Mouse (Mus musculus): ENCODE data around the gene Gstt2. TPM values are rescaled to one million over a fixed set of nuclear protein-coding genes. Genes with fewer than 3 reads are reported as not detected.
"Not testable (repeated sequence)": the region's sequence is repeated elsewhere in the genome, so short reads cannot be mapped to it uniquely, and the experiment has no call there.

Gstt2 gene
- polyA plus RNA-seq, 1 experiment from 2014 or later, result 6.3 TPM

DNA sequence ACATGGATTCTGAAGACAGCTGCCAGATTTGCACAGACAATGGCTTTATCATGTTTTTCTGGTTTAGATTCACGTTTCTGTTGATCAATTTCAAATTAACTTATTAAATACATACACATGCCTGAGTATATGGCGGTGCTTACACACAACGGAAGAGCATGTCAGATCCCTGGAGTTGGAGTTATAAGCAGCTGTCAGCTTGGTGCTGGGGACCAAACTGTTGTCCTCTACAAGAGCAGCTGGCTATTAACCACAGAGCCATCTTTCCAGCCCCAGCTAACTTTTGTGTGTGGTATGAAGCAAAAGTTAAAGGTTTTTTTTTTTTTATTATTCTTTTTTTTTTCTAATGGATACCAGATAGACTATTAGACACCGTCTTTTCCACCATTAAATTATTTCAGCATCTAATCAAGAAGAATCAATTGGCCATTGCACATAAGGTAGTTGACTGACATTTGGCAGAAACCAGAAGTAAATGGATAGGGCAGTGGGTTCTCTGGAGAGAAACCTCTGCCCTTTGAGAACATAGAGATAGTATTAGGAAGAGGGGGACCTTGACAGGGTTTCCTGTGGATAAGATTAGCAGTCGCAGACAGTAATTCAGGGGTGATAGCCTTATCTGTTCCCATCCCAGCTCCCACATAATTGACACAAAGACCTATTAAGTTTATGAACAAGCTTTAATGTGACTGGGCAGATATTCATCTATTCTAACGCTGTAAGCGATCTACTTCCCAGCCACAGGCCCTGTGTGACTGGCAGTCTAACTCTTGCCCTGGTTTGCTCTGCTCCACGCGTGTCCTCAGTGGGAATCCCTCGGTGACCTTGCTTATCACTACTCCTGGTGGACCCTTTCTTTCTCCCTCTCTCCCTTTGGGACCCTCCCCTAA is 35.0 kb upstream of the Gstt2 start:
- no peaks in the 10 kb centered on the region for H3K9me3 ChIP-seq (replicated peaks)
- ATAC-seq (ENCODE audit: low FRiP score), result 0 out of 2 replicates have a peak, but pooled peaks have one; percentile 7
- peaks cover 15% of the 10 kb centered on the region for H3K4me1 ChIP-seq

DNA sequence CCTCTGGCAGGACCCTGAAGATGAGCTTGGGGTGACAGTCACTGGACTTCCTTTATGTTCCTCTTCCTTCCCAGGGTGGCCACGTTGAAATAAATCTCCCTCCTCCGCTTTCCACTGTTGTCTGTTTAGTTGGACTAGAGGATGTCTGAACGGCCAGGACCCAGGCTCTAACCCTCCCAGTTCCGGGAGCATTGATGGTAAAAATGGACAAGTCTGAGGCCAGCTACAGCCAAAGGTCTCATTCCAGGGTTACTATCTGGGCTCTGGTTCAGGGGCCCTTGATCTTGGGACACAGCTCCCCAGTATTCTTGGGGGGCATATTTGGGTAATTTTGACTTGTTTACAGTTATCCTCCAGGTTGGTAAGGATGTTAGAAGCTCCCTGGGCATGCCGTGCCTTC is 24.4 kb upstream of the Gstt2 start:
- H3K4me2 ChIP-seq, result no peak overlapping the region
- peaks cover 30% of the 10 kb centered on the region for H3K4me1 ChIP-seq
- H3K9ac ChIP-seq (replicated peaks), result no peak overlapping the region
- H3K27me3 ChIP-seq (replicated peaks), result no peaks in the 10 kb centered on the region
- peaks cover 8% of the 10 kb centered on the region; the same call in 1 of the 2 replicates for H3K36me3 ChIP-seq
- no peaks in the 10 kb centered on the region for H3K9me3 ChIP-seq (replicated peaks)
- ATAC-seq (ENCODE audit: low FRiP score), result no peak
- 64% methylated on average over 5 of the region's 5 CpGs for WGBS
- H3K4me3 ChIP-seq (replicated peaks), result no peak overlapping the region
- no peak overlapping the region for H3K27ac ChIP-seq (replicated peaks)

More for the DNA sequence above, 35.0 kb upstream of the Gstt2 start:
- Histone ChIP-seq H3K4me2 (peak overlapping the region; percentile 63), H3K27ac (replicated peaks) (peak overlapping the region; percentile 86), H3K9ac (replicated peaks) (peak overlapping the region; percentile 48), H3K27me3 (replicated peaks) (no peaks in the 10 kb centered on the region), H3K36me3 (no peaks in the 10 kb centered on the region), H3K4me3 (replicated peaks) (peak overlapping the region; percentile 40)
- 38% methylated on average over 10 of the region's 10 CpGs for WGBS

DNA sequence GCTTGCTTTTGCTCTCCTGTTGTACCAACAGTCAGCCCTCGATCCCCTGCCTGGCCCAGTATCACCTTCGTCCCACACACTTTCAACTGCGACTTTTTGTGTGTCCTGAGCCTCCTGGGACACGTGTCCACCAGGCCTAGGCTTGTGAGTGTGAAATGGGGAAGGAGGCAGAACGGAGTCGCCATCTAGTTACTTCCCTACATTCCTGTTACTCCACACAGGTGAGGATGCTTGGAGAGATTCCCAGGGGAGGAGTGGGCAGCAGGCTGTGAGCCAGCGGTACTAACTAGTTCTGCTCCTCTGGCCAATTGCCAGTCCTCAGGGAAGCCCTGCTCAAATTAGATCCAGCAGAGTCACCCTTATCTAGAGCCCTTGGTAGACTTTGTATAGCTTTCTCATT is 23.5 kb upstream of the Gstt2 start:
- peaks cover 8% of the 10 kb centered on the region; the same call in 1 of the 2 replicates for H3K36me3 ChIP-seq
- ATAC-seq (ENCODE audit: low FRiP score), result no peak
- H3K27ac ChIP-seq (replicated peaks), result peak overlapping the region; percentile 97
- peak overlapping the region; percentile 72 for H3K4me2 ChIP-seq
- no peak overlapping the region for H3K4me3 ChIP-seq (replicated peaks)
- H3K9me3 ChIP-seq (replicated peaks), result no peaks in the 10 kb centered on the region
- peaks cover 30% of the 10 kb centered on the region for H3K4me1 ChIP-seq
- no peaks in the 10 kb centered on the region for H3K27me3 ChIP-seq (replicated peaks)
- no peak overlapping the region for H3K9ac ChIP-seq (replicated peaks)
- WGBS, result 30% methylated on average over 7 of the region's 7 CpGs

DNA sequence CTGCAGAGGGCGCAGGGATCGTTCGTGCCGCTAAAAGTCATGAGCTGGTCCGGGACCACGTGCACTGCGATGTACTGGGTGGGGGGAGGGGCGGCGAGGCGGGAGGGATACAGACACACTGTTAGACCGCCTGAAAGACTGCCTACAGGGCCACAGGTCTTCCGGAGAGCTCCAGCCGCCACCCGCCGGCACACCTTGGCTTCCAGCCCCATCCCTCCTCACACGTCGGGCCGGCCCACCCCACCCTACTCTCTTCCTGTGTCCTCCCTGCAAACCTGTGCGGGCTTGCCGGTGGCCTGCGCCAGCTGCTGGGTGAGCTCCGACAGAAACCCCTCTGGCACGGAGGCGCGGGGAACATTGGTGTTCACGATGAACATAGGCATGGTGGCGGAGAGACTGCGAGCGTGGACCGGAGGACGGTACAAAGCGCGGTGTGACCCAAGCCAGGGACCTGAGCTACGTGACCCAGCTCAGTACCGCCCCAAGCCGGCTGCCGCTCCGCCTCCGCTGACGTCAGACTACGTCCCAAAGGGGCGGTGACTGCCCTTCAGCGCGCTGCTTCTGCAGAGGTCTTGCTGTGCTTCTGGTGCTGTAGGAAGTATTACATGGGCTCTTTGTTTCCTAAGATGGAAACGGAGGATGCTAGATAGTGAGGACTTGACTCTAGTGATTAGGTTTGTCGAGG is 22.7 kb upstream of the Gstt2 start, which contains the start of gene Mif:
TSS of gene Mif (minus strand) at position 455 of the 685 bp plus-strand sequence.
- WGBS, result under 1% methylated on average over 45 of the region's 46 CpGs
- peak within 1 kb of the TSS; percentile 72 for H3K4me3 ChIP-seq (replicated peaks)
- H3K27me3 ChIP-seq (replicated peaks); H3K36me3 ChIP-seq; H3K9me3 ChIP-seq (replicated peaks): not testable (repeated sequence)
- peak within 1 kb of the TSS; percentile 97 for H3K27ac ChIP-seq (replicated peaks)
- peak within 1 kb of the TSS; percentile 72 for H3K4me2 ChIP-seq
- peaks cover 30% of the 10 kb centered on the region for H3K4me1 ChIP-seq
- peak within 1 kb of the TSS; percentile 94 for H3K9ac ChIP-seq (replicated peaks)
- peak; percentile 95 for ATAC-seq (ENCODE audit: low FRiP score)

DNA sequence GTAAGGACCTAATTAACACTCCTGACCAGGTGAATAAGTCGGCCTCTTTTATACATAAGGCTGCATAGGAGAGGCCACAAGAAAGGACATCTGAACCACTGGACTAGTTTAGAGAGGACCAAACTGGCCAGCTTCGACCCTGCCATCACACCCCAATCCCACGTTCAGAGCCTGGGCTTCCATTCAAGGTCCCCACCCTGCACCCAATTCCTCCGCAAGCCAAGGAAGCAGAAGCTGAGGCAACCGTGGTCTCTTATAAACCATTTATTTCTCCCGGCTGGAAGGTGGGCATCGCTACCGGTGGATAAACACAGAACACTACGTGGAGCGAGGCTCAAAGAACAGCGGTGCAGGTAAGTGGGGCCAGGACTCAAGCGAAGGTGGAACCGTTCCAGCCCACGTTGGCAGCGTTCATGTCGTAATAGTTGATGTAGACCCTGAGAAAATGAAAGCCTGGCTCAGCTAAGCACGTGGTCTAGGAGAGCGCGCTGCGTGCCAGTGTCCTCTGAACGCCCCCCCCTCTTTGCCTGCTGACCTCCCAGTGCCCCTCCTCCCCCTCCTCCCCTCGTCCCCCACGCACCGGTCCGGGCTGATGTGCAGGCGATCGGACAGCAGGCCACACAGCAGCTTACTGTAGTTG is 22.0 kb upstream of the Gstt2 start:
- Histone ChIP-seq H3K27ac (replicated peaks) (peak overlapping the region; percentile 97), H3K9me3 (replicated peaks) (no peaks in the 10 kb centered on the region), H3K4me3 (replicated peaks) (peak overlapping the region; percentile 72), H3K4me1 (peaks cover 30% of the 10 kb centered on the region), H3K4me2 (peak overlapping the region; percentile 72), H3K9ac (replicated peaks) (peak overlapping the region; percentile 94), H3K27me3 (replicated peaks) (no peaks in the 10 kb centered on the region), H3K36me3 (peaks cover 8% of the 10 kb centered on the region; the same call in 1 of the 2 replicates)
- 2% methylated on average over 26 of the region's 27 CpGs for WGBS
- peak; percentile 84 for ATAC-seq (ENCODE audit: low FRiP score)

DNA sequence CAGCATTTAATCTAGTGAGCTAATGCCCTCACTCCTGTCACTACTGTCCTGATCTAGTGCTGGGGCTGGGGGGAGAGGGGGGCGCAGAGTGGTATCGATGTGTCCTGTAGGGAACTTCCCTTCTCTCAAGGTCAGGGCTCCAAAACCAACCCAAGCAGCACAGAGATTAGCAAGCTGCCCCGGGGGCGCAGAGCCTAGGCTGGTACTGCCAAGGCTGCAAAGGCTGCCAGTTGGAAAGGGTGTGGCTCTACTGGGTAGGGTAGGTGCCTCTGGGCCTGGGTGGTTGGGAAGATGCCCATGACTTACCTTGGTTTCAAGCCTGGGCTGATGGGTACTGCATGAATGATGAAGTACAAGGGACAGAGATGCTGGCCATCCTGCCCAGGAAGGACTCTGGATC is 20.4 kb upstream of the Gstt2 start:
- Histone ChIP-seq H3K9ac (replicated peaks) (no peak overlapping the region), H3K9me3 (replicated peaks) (no peaks in the 10 kb centered on the region), H3K27ac (replicated peaks) (no peak overlapping the region), H3K4me2 (no peak overlapping the region), H3K4me1 (peaks cover 30% of the 10 kb centered on the region), H3K27me3 (replicated peaks) (no peaks in the 10 kb centered on the region), H3K4me3 (replicated peaks) (no peak overlapping the region), H3K36me3 (peaks cover 8% of the 10 kb centered on the region; the same call in 1 of the 2 replicates)
- no peak for ATAC-seq (ENCODE audit: low FRiP score)
- 99% methylated on average over 4 of the region's 4 CpGs for WGBS

DNA sequence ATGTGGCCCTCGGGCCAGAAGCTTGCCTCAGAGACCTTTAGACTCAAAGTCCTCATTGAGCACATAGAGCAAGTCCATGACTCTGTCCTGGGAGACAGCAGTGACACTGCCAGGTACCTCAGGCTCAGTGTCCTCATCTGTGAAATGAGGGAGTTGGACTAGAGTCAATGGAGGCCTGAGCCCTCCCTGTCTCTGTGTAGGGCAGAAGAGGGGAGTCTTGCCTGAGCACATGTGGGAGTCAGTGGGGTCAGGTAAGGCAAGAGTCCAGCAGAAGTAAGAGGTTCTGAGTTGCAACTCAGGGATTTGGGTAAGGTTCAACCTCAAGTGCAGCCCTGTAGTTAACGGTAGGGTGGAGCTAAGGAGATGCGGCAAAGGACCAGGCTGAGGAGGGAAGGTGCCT is 19.8 kb upstream of the Gstt2 start:
- H3K9ac ChIP-seq (replicated peaks), result no peak overlapping the region
- 86% methylated on average over 3 of the region's 3 CpGs for WGBS
- no peak overlapping the region for H3K4me3 ChIP-seq (replicated peaks)
- no peak overlapping the region for H3K27ac ChIP-seq (replicated peaks)
- no peak overlapping the region for H3K4me2 ChIP-seq
- peaks cover 8% of the 10 kb centered on the region; the same call in 1 of the 2 replicates for H3K36me3 ChIP-seq
- H3K4me1 ChIP-seq, result peaks cover 30% of the 10 kb centered on the region
- H3K9me3 ChIP-seq (replicated peaks), result no peaks in the 10 kb centered on the region
- H3K27me3 ChIP-seq (replicated peaks), result no peaks in the 10 kb centered on the region
- ATAC-seq (ENCODE audit: low FRiP score), result no peak

DNA sequence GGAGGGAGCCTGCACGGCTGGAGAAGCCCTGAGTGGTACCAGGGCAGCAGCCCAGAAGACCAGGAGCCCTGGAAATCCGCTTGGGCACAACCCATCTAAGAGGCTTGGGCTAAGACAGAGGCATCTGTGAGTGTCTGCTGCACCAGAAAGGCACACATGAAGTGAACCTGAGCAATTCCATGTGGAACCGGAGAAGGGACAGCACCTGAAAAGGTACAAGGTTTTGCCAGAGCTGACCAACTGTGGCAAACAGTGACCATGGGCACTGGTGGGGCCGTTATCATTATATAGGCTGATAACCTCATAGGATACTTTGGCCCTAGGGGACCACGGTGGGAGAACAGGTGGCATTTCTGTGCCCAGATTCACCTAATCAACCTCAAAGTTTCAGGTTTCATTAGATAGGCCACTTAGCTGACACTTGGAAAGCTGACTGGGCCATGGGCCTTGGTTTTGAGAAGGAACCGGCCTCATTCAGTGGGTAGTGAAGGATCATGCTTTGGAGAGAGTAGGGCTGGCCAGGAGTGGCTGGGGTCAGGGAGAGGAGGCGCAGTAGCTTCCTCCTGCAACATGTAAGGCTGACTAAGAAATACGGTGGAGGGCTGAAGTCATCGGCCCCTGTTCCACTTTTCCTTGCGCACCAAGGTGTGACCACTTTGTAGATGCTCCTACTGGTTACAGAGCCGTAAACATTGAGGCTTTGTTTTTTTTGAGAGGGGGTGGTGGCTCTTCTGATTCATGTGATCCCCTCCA is 19.1 kb upstream of the Gstt2 start:
- Histone ChIP-seq H3K36me3 (peaks cover 8% of the 10 kb centered on the region; the same call in 1 of the 2 replicates), H3K9ac (replicated peaks) (no peak overlapping the region), H3K4me2 (no peak overlapping the region), H3K4me3 (replicated peaks) (no peak overlapping the region), H3K27ac (replicated peaks) (no peak overlapping the region), H3K27me3 (replicated peaks) (no peaks in the 10 kb centered on the region), H3K9me3 (replicated peaks) (no peaks in the 10 kb centered on the region), H3K4me1 (peaks cover 33% of the 10 kb centered on the region)
- WGBS, result 89% methylated on average over 11 of the region's 11 CpGs
- ATAC-seq (ENCODE audit: low FRiP score), result no peak

DNA sequence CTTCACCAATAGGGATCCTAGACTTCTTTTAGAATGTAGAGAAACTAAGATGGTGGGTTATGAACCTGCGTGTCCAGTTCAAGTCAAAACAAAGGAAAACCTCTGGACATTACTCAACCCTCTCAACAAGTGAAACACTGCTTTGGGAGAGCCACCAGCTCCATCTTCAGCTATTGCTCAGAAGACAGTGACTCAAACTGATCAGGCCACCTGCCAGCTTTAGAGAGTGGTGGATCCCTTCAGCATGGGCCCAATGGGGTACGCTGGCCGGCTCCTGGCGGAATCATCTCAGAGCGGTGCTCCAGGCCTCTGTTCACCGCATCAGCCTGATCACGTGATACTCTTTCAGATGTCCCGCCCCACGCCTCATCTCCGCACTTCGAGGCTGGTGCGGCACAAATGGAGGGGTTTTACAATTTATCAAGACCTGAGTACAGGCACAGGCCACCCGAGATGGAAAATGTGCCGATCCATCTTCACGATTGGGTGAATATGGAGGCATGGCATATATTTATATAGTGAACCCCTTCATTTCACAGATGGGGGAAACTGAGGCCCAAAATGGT is 18.3 kb upstream of the Gstt2 start:
- WGBS, result 89% methylated on average over 15 of the region's 15 CpGs
- no peak overlapping the region for H3K27ac ChIP-seq (replicated peaks)
- no peaks in the 10 kb centered on the region for H3K9me3 ChIP-seq (replicated peaks)

DNA sequence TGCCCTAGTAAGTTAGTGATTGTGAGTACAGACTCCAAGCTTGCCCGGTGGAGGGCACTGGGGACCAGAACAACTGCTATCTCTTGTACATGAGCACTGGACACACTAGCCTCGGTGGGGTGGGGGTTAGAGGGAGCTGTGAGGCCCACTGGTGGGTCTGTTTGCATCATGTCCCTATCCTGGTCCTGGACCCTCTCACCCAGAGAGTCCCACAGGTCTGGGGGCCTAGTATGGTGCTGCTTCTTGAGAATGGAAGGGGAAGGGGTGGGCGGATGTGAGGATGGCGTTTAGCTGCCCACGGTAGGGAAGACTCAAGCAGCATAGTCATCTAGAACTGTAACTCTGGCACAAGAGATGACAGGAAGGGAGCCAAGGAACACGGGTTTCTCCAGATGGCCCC is 17.6 kb upstream of the Gstt2 start:
- Histone ChIP-seq H3K9me3 (replicated peaks) (no peaks in the 10 kb centered on the region), H3K4me2 (no peak overlapping the region), H3K36me3 (peaks cover 8% of the 10 kb centered on the region; the same call in 1 of the 2 replicates), H3K27me3 (replicated peaks) (no peaks in the 10 kb centered on the region), H3K4me1 (peaks cover 29% of the 10 kb centered on the region), H3K9ac (replicated peaks) (no peak overlapping the region; the same call in 1 of the 2 replicates), H3K27ac (replicated peaks) (no peak overlapping the region), H3K4me3 (replicated peaks) (no peak overlapping the region)
- 89% methylated on average over 6 of the region's 6 CpGs for WGBS
- ATAC-seq (ENCODE audit: low FRiP score), result no peak

More for the DNA sequence above, 18.3 kb upstream of the Gstt2 start:
- Histone ChIP-seq H3K4me2 (no peak overlapping the region), H3K9ac (replicated peaks) (no peak overlapping the region), H3K27me3 (replicated peaks) (no peaks in the 10 kb centered on the region), H3K36me3 (peaks cover 8% of the 10 kb centered on the region; the same call in 1 of the 2 replicates), H3K4me3 (replicated peaks) (no peak overlapping the region), H3K4me1 (peaks cover 32% of the 10 kb centered on the region)
- no peak for ATAC-seq (ENCODE audit: low FRiP score)
